In the genomic region with DNA sequence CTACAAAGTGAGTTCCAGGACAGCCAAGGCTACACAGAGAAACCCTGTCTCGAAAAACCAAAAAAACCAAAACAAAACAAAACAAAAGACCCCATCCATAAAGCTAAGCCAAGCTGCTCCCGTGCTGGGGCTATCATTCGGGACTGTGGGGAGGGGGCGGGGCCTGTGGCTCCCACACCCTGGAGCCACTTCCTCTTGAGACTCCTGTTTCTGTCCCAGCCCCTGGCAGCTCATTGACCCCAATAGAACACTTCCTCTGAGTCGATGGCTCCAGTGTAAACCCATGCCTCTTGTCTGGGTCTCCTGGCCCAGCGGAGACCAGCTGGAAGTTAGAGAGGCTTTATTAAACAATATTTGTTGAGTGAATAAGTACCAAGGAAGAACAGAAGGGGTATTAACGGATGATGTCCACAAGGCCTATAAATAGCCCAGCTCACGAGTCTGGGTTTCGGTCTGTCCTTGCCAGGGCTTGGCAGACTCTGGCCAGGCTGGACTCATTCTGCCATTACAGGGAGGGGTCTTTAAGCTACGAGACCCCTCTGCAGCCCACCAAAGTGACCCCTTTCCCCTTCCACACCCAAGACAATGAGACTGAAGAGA, we compare ENCODE assay signal across 16 mouse cellular contexts. TPM values are rescaled to one million over a fixed set of nuclear protein-coding genes. Genes with fewer than 3 reads are reported as not detected.
DNase-seq lines count a peak whose midpoint lies in the region; ATAC-seq and TF ChIP-seq lines count a peak whose summit lies in the region.
"Had no signal": no experiment of that assay in that cellular context is flagged by ENCODE, and none has a peak within 500 bp of the region (broad histone marks: within the 10 kb centered on the region; RNA-seq: fewer than 3 reads in every experiment).

No protein-coding gene starts in this region.

- no peak overlapping the region; the same call in 1 of the 2 replicates for H3K4me2 ChIP-seq in CH12.LX (ENCODE audit: insufficient read depth, low read depth, poor library complexity, severe bottlenecking)
- no peak overlapping the region for H3K4me2 ChIP-seq in lung, postnatal 0 days (replicated peaks; ENCODE audit: low read depth, low read length)
- no peak overlapping the region for H3K4me2 ChIP-seq in midbrain, embryonic 13.5 days (replicated peaks)
- H3K4me2 ChIP-seq: lung, embryonic 15.5 days; neural tube, embryonic 12.5 days had no signal

- no peak for TF ChIP-seq CTCF in CH12.LX (conservative IDR thresholded peaks at IDR 0.05 in 1 of 2, IDR thresholded peaks at IDR 0.05 in 1 of 2; ENCODE audit: low read depth in 2 of 2, low read length in 2 of 2)
- no peak for TF ChIP-seq CTCF in heart, adult 2 months (IDR thresholded peaks at IDR 0.05)
- TF ChIP-seq CTCF in lung, postnatal 0 days (IDR thresholded peaks at IDR 0.05), result no peak

- peak; percentile 43 for DNase-seq in gastrocnemius, adult 18-20 months (ENCODE audit: low spot score)
- DNase-seq in gastrocnemius, postnatal 14 days, result no peak
- DNase-seq in CH12.LX (ENCODE audit: extremely low read depth), result peak; percentile 23
- DNase-seq in heart, adult 2 months, result peak in 1 of 2 experiments; percentile 53
- DNase-seq in lung, postnatal 0 days (ENCODE audit: low spot score), result peak; percentile 45
- no peak for DNase-seq in embryonic facial prominence, embryonic 10.5 days (ENCODE audit: low spot score)
- no peak for DNase-seq in embryo, embryonic 9.5 days (ENCODE audit: extremely low spot score)
- DNase-seq: cerebellum, adult 18-20 months; gastrocnemius, postnatal 36 days; kidney, adult 2 months; right cerebral cortex, postnatal 4 days; thymus, adult 2 months had no signal

- no peak for TF ChIP-seq EP300 in CH12.LX (IDR thresholded peaks at IDR 0.05; ENCODE audit: low read length)
- TF ChIP-seq EP300 in heart, adult 2 months (IDR thresholded peaks at IDR 0.05; ENCODE audit: insufficient read depth, low read depth, low read length), result no peak
- TF ChIP-seq EP300 in lung, postnatal 0 days (IDR thresholded peaks at IDR 0.05), result no peak

- in situ Hi-C loops in CH12.LX (cut with MboI; ENCODE audit: low pct_ligation_motif_present, low pct_unique_long_range_greater_than_20kb, low sequenced_read_pairs), result loop anchor here (10.0 kb wide), 1 partner anchor 379 kb away; the partner anchor contains the start of gene Dlx3

- intact Hi-C loops in gastrocnemius, postnatal 14 days (cut with DNase I; ENCODE audit: low total_unique reads), result no loop called here
- intact Hi-C loops in heart, adult 2 months (cut with DNase I), result no loop called here

- H3K27ac ChIP-seq in CH12.LX (ENCODE audit: insufficient read depth, low read depth), result no peak overlapping the region
- H3K27ac ChIP-seq in heart, adult 2 months, result peak overlapping the region; percentile 72
- H3K27ac ChIP-seq in lung, postnatal 0 days (ENCODE audit: low read length), result no peak overlapping the region
- no peak overlapping the region for H3K27ac ChIP-seq in embryonic facial prominence, embryonic 10.5 days (replicated peaks)
- no peak overlapping the region for H3K27ac ChIP-seq in midbrain, embryonic 13.5 days
- H3K27ac ChIP-seq: lung, embryonic 15.5 days; neural tube, embryonic 12.5 days had no signal

- ATAC-seq in lung, postnatal 0 days, result peak; percentile 60
- no peak for ATAC-seq in midbrain, embryonic 13.5 days

- H3K4me1 ChIP-seq in CH12.LX (ENCODE audit: control insufficient read depth in 1 of 2, insufficient read depth in 2 of 2), result peaks cover 13 to 30% of the 10 kb centered on the region in 2 experiments
- no peaks in the 10 kb centered on the region; the same call in 1 of the 2 replicates for H3K4me1 ChIP-seq in heart, adult 2 months (ENCODE audit: control insufficient read depth, insufficient read depth, low read length)
- H3K4me1 ChIP-seq in lung, postnatal 0 days (ENCODE audit: insufficient read depth, low read depth, low read length), result peaks cover 3% of the 10 kb centered on the region
- H3K4me1 ChIP-seq in embryonic facial prominence, embryonic 10.5 days, result peaks cover 24% of the 10 kb centered on the region
- H3K4me1 ChIP-seq in midbrain, embryonic 13.5 days (replicated peaks), result peaks cover 23% of the 10 kb centered on the region
- H3K4me1 ChIP-seq: neural tube, embryonic 12.5 days had no signal

- peaks cover 0 to under 1% of the 10 kb centered on the region in 2 experiments for H3K36me3 ChIP-seq in CH12.LX (replicated peaks in 1 of 2; ENCODE audit: control insufficient read depth in 1 of 2, insufficient read depth in 1 of 2, low read length in 1 of 2)
- no peaks in the 10 kb centered on the region for H3K36me3 ChIP-seq in heart, adult 2 months (ENCODE audit: control insufficient read depth, insufficient read depth, low read length)
- no peaks in the 10 kb centered on the region for H3K36me3 ChIP-seq in lung, postnatal 0 days (ENCODE audit: insufficient read depth, low read length)
- H3K36me3 ChIP-seq in embryonic facial prominence, embryonic 10.5 days (replicated peaks), result peaks cover 3% of the 10 kb centered on the region; the same call in 1 of the 2 replicates
- 0 out of 2 replicates have a peak, but pooled peaks cover 4% of the 10 kb centered on the region for H3K36me3 ChIP-seq in midbrain, embryonic 13.5 days
- H3K36me3 ChIP-seq: lung, embryonic 15.5 days; neural tube, embryonic 12.5 days had no signal

- H3K27me3 ChIP-seq in CH12.LX (replicated peaks), result peaks cover 51% of the 10 kb centered on the region
- H3K27me3 ChIP-seq in heart, adult 2 months (ENCODE audit: control insufficient read depth, insufficient read depth, low read length), result no peaks in the 10 kb centered on the region
- H3K27me3 ChIP-seq in lung, postnatal 0 days (replicated peaks; ENCODE audit: insufficient read depth, low read length), result no peaks in the 10 kb centered on the region
- peaks cover 22% of the 10 kb centered on the region for H3K27me3 ChIP-seq in embryonic facial prominence, embryonic 10.5 days (replicated peaks; ENCODE audit: low read depth, poor library complexity, severe bottlenecking)
- peaks cover 9% of the 10 kb centered on the region; the same call in 1 of the 2 replicates for H3K27me3 ChIP-seq in midbrain, embryonic 13.5 days
- H3K27me3 ChIP-seq: lung, embryonic 15.5 days; neural tube, embryonic 12.5 days had no signal

- H3K9me3 ChIP-seq in CH12.LX (replicated peaks; ENCODE audit: low read length), result no peaks in the 10 kb centered on the region
- no peaks in the 10 kb centered on the region for H3K9me3 ChIP-seq in lung, postnatal 0 days (ENCODE audit: low read length)
- H3K9me3 ChIP-seq in embryonic facial prominence, embryonic 10.5 days, result no peaks in the 10 kb centered on the region
- no peaks in the 10 kb centered on the region for H3K9me3 ChIP-seq in midbrain, embryonic 13.5 days
- H3K9me3 ChIP-seq: lung, embryonic 15.5 days; neural tube, embryonic 12.5 days had no signal

- WGBS in heart, adult 2 months, result 30% methylated on average over 10 of the region's 10 CpGs
- WGBS in lung, postnatal 0 days, result 23% methylated on average over 10 of the region's 10 CpGs
- WGBS in embryonic facial prominence, embryonic 10.5 days, result 65% methylated on average over 10 of the region's 10 CpGs
- 66% methylated on average over 10 of the region's 10 CpGs for WGBS in midbrain, embryonic 13.5 days

- no peaks in the 10 kb centered on the region for H3K79me2 ChIP-seq in CH12.LX (replicated peaks; ENCODE audit: control insufficient read depth, extremely low read depth, insufficient read depth, poor library complexity, severe bottlenecking)
- H3K79me2 ChIP-seq in heart, adult 2 months (replicated peaks; ENCODE audit: control insufficient read depth, insufficient read depth, low read length), result no peaks in the 10 kb centered on the region

- H3K9ac ChIP-seq in CH12.LX (ENCODE audit: insufficient read depth, low read depth), result no peak overlapping the region
- no peak overlapping the region; the same call in 1 of the 2 replicates for H3K9ac ChIP-seq in heart, adult 2 months (ENCODE audit: low read depth, low read length)
- no peak overlapping the region for H3K9ac ChIP-seq in lung, postnatal 0 days (replicated peaks; ENCODE audit: low read depth)
- no peak overlapping the region for H3K9ac ChIP-seq in midbrain, embryonic 13.5 days (replicated peaks)
- H3K9ac ChIP-seq: lung, embryonic 15.5 days; neural tube, embryonic 12.5 days had no signal

- no peak for TF ChIP-seq POLR2A in CH12.LX (IDR thresholded peaks at IDR 0.05; ENCODE audit: low read depth, low read length)
- TF ChIP-seq POLR2A in heart, adult 2 months (IDR thresholded peaks at IDR 0.05; ENCODE audit: insufficient read depth, low read depth, low read length), result no peak

- TF ChIP-seq RAD21 in CH12.LX (IDR thresholded peaks at IDR 0.05; ENCODE audit: low read depth, low read length), result no peak

- H3K4me3 ChIP-seq in CH12.LX (replicated peaks in 1 of 3; ENCODE audit: low read depth in 2 of 3, low read length in 2 of 3, poor library complexity in 1 of 3), result no peak overlapping the region
- H3K4me3 ChIP-seq in heart, adult 2 months, result no peak overlapping the region
- H3K4me3 ChIP-seq in lung, postnatal 0 days (ENCODE audit: low read depth, low read length), result no peak overlapping the region
- H3K4me3 ChIP-seq in embryonic facial prominence, embryonic 10.5 days, result no peak overlapping the region
- H3K4me3 ChIP-seq in midbrain, embryonic 13.5 days (replicated peaks), result no peak overlapping the region
- H3K4me3 ChIP-seq: erythroblast, embryonic 14.5 days; lung, embryonic 15.5 days; neural tube, embryonic 12.5 days had no signal

- dilution Hi-C loops in CH12.LX (cut with MboI; ENCODE audit: extremely low pct_ligation_motif_present, extremely low pct_unique_long_range_greater_than_20kb, low sequenced_read_pairs), result no loop called here

TF ChIP-seq in CH12.LX, 34 proteins besides CTCF, POLR2A, EP300 and RAD21 (continues in another document):
- TF ChIP-seq ZNF384 (IDR thresholded peaks at IDR 0.05; ENCODE audit: low read depth, low read length) (no peak), UBTF (IDR thresholded peaks at IDR 0.05; ENCODE audit: low read depth, low read length) (no peak), ETS1 (conservative IDR thresholded peaks at IDR 0.05; ENCODE audit: low read depth, low read length) (no peak), MEF2A (IDR thresholded peaks at IDR 0.05; ENCODE audit: borderline replicate concordance, low read depth, low read length) (peak; percentile 55; the same call in 1 of the 2 replicates), BHLHE40 (IDR thresholded peaks at IDR 0.05; ENCODE audit: low read depth, low read length) (peak; percentile 35; the same call in 1 of the 2 replicates), ZC3H11A (IDR thresholded peaks at IDR 0.05; ENCODE audit: low read depth, low read length) (no peak)

RNA-seq across cellular contexts. Expression of gene Nxph3, which starts 10.7 kb away (rescaled TPM):
- under 1 TPM; 0.27 to 0.33 TPM for total RNA-seq in gastrocnemius, adult 18-20 months (2021)
- 1 to 10 TPM in 1 of 2 experiments, under 1 TPM in 1; 0.70 to 1.2 TPM for total RNA-seq in gastrocnemius, postnatal 14 days (2021)
- total RNA-seq in CH12.LX (2012; rRNA removed) (0.17 TPM in 1 of 2 replicates, not detected in the other), CH12.LX (2014; rRNA removed) (not detected in 2 replicates)
- not detected in 2 replicates for polyA plus RNA-seq in CH12.LX (2012; ENCODE audit: insufficient read length, low read depth)
- total RNA-seq in heart, adult 2 months (2021), result under 1 TPM; 0.55 to 0.73 TPM
- polyA plus RNA-seq in heart, adult 2 months (2012; rRNA removed), result 0.57 and 0.76 TPM in 2 replicates
- polyA plus RNA-seq in lung, postnatal 0 days (2015; fragmentation: Nextera tagmentation; extraction: Ambion mirVana), result 1.2 and 1.5 TPM in 2 replicates
- polyA plus RNA-seq in embryonic facial prominence, embryonic 10.5 days (2016; fragmentation: Nextera tagmentation; extraction: Ambion mirVana), result 0.50 and 0.54 TPM in 2 replicates
- 1.2 and 1.9 TPM in 2 replicates for polyA plus RNA-seq in midbrain, embryonic 13.5 days (2015; fragmentation: Nextera tagmentation; extraction: Ambion mirVana)
- polyA plus RNA-seq: erythroblast, embryonic 14.5 days had no signal

Comparison
In these comparisons a context has a peak if more than half of its experiments do, and no peak if none do; other contexts are left out.
1. DNase-seq: peak in gastrocnemius, adult 18-20 months (single experiment), CH12.LX (single experiment) and lung, postnatal 0 days (single experiment); none in gastrocnemius, postnatal 14 days (single experiment), embryonic facial prominence, embryonic 10.5 days (single experiment) and embryo, embryonic 9.5 days (single experiment).